Mouse (Mus musculus): ENCODE measurements around the gene Atg10.
A peak's percentile ranks its signal among the peaks of the same experiment; 100 is the strongest.

Atg10 gene

DNA sequence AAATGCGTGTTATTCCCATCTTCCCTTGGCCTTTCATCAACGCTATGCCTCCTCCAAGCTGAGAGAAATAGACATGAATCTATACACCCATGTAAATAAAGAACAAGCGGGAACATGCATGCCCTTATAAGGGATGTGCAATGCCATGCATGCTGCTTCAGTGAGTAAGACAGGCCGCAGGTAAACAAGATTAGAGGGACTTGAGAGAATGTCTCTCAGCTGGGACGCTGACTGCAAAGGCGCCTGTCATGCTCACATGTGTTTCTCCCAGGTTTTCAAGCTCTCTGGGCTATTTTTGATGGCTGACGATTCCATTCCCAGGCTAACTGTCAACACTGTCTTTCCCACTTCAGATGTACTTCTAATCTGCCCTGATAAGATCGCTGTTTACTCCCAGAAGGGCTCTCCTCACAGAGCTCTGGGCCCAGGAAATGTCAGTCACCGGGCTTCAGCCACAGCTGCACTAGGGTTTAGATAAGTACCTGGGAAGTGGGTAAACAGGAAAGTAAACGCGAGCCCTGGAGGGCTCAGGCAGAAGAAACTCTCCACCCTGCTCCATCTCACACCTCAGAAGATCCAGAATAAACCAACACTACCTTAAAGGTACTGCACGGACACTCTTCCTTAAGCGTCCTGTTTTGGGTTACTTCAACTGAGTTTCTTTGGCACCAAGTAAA, 337.8 kb downstream of the Atg10 start:
- DNase-seq (ENCODE audit: low spot score in 2 of 2) = peak; percentile 45 to 71

Measured in heart, adult 9 months (tissue).